Mouse (Mus musculus) embryonic facial prominence, embryonic 13.5 days (tissue): ENCODE results near the gene Naa16. TPM values are rescaled to one million over a fixed set of nuclear protein-coding genes. Genes with fewer than 3 reads are reported as not detected.

Experiments used
- ATAC-seq: fragments of 200-750 bp; cut with Nextera tagmentation; 2 replicates; pipeline ENCODE4 v1.8.0; 2017; ENCODE audit warnings: low read depth; ENCODE audit not compliant: insufficient number of reproducible peaks, insufficient read depth, low FRiP score, low TSS enrichment
- H3K27ac ChIP-seq: fragments of 300-500 bp; sonication (generic); 2 replicates; pipeline ENCODE4 v1.5.1; 2015; ENCODE audit warnings: moderate library complexity, mild to moderate bottlenecking, inconsistent platforms
- H3K27me3 ChIP-seq: fragments of 300-500 bp; sonication (generic); 2 replicates; pipeline ENCODE4 v1.6.1; 2015; ENCODE audit warnings: mild to moderate bottlenecking, inconsistent platforms
- H3K36me3 ChIP-seq: fragments of 300-500 bp; sonication (generic); 2 replicates; pipeline ENCODE4 v1.6.1; 2015; ENCODE audit warnings: mild to moderate bottlenecking, inconsistent platforms
- H3K4me1 ChIP-seq: fragments of 300-500 bp; sonication (generic); 2 replicates; pipeline ENCODE4 v1.6.1; 2015; ENCODE audit warnings: inconsistent platforms
- H3K4me2 ChIP-seq: fragments of 300-500 bp; sonication (generic); 2 replicates; pipeline ENCODE4 v1.6.1; 2015; ENCODE audit warnings: moderate library complexity, mild to moderate bottlenecking, inconsistent platforms
- H3K4me3 ChIP-seq: fragments of 300-500 bp; sonication (generic); 2 replicates; pipeline ENCODE4 v1.5.1; 2015; ENCODE audit warnings: mild to moderate bottlenecking, inconsistent platforms
- H3K9ac ChIP-seq: fragments of 300-500 bp; sonication (generic); 2 replicates; pipeline ENCODE4 v1.6.1; 2015; ENCODE audit warnings: mild to moderate bottlenecking, inconsistent platforms
- H3K9me3 ChIP-seq: fragments of 300-500 bp; sonication (generic); 2 replicates; pipeline ENCODE4 v1.6.1; 2016; ENCODE audit warnings: inconsistent platforms
- WGBS: fragments of 180-500 bp; shearing (Covaris S2); methylation state at CpG from one replicate; pipeline ENCODE4 v1.1.7; 2015; ENCODE audit warnings: mixed read lengths; 5-methylcytosine and 5-hydroxymethylcytosine counted together
- polyA plus RNA-seq: library from polyadenylated mRNA; unstranded; fragments of >200 nt; fragmentation: Nextera tagmentation; extraction: Ambion mirVana; gene quantifications from 2 replicates; pipeline ENCODE4 v1.2.1, GENCODE M21; 2015

The Naa16 gene
- polyA plus RNA-seq, 1 experiment from 2014 or later, result 51.0 TPM

- H3K36me3 ChIP-seq, result no peaks in the 10 kb centered on the region
- no peak overlapping the region for H3K4me2 ChIP-seq
- H3K4me3 ChIP-seq, result no peak overlapping the region
- 77% methylated on average over 10 of the region's 10 CpGs for WGBS
- ATAC-seq, result no peak
- H3K9ac ChIP-seq, result no peak overlapping the region
- no peaks in the 10 kb centered on the region for H3K9me3 ChIP-seq
- peaks cover 9% of the 10 kb centered on the region; the same call in 1 of the 2 replicates for H3K4me1 ChIP-seq
- H3K27ac ChIP-seq, result no peak overlapping the region
- no peaks in the 10 kb centered on the region for H3K27me3 ChIP-seq
Observed at GRCm38 (mm10) chr14:79324112-79324840, 66.3 kb downstream of the Naa16 start.

- Histone ChIP-seq H3K4me1 (peaks cover 16% of the 10 kb centered on the region), H3K4me3 (no peak overlapping the region), H3K27ac (no peak overlapping the region), H3K9me3 (no peaks in the 10 kb centered on the region), H3K36me3 (no peaks in the 10 kb centered on the region), H3K27me3 (no peaks in the 10 kb centered on the region), H3K9ac (no peak overlapping the region), H3K4me2 (no peak overlapping the region)
- ATAC-seq, result no peak
- 80% methylated on average over 5 of the region's 5 CpGs for WGBS
Observed at GRCm38 (mm10) chr14:79321881-79322280, 68.7 kb downstream of the Naa16 start.

- H3K27ac ChIP-seq, result no peak overlapping the region
- 21% methylated on average over 8 of the region's 8 CpGs for WGBS
Observed at GRCm38 (mm10) chr14:79321152-79321551, 69.4 kb downstream of the Naa16 start.

GRCm38 (mm10) chr14:79317602-79318001, 73.0 kb downstream of the Naa16 start:
- Histone ChIP-seq H3K9me3 (no peaks in the 10 kb centered on the region), H3K4me3 (no peak overlapping the region), H3K9ac (no peak overlapping the region), H3K36me3 (no peaks in the 10 kb centered on the region), H3K4me2 (no peak overlapping the region), H3K27me3 (no peaks in the 10 kb centered on the region), H3K27ac (no peak overlapping the region), H3K4me1 (peaks cover 31% of the 10 kb centered on the region)
- ATAC-seq, result no peak
- 54% methylated on average over 2 of the region's 2 CpGs for WGBS

More at GRCm38 (mm10) chr14:79321152-79321551, 69.4 kb downstream of the Naa16 start:
- Histone ChIP-seq H3K36me3 (no peaks in the 10 kb centered on the region), H3K27me3 (no peaks in the 10 kb centered on the region), H3K4me1 (peaks cover 17% of the 10 kb centered on the region), H3K9ac (no peak overlapping the region), H3K4me3 (no peak overlapping the region), H3K9me3 (no peaks in the 10 kb centered on the region), H3K4me2 (no peak overlapping the region)
- ATAC-seq, result 0 out of 2 replicates have a peak, but pooled peaks have one; percentile 57

GRCm38 (mm10) chr14:79315877-79316276, 74.7 kb downstream of the Naa16 start:
- 25% methylated on average over 7 of the region's 7 CpGs for WGBS
- peaks cover 43% of the 10 kb centered on the region for H3K4me1 ChIP-seq
- H3K4me2 ChIP-seq, result no peak overlapping the region
- H3K36me3 ChIP-seq, result no peaks in the 10 kb centered on the region
- no peak overlapping the region for H3K9ac ChIP-seq
- H3K4me3 ChIP-seq, result no peak overlapping the region
- no peak for ATAC-seq
- H3K9me3 ChIP-seq, result no peaks in the 10 kb centered on the region
- no peaks in the 10 kb centered on the region for H3K27me3 ChIP-seq
- H3K27ac ChIP-seq, result no peak overlapping the region

GRCm38 (mm10) chr14:79314245-79315010, 76.2 kb downstream of the Naa16 start:
- Histone ChIP-seq H3K9me3 (no peaks in the 10 kb centered on the region), H3K4me2 (no peak overlapping the region)
- 69% methylated on average over 12 of the region's 12 CpGs for WGBS

GRCm38 (mm10) chr14:79313439-79314175, 77.0 kb downstream of the Naa16 start:
- H3K4me3 ChIP-seq, result no peak overlapping the region
- H3K27ac ChIP-seq, result peak overlapping the region; percentile 68
- peaks cover 46% of the 10 kb centered on the region for H3K4me1 ChIP-seq
- no peaks in the 10 kb centered on the region for H3K9me3 ChIP-seq
- H3K36me3 ChIP-seq, result no peaks in the 10 kb centered on the region
- H3K4me2 ChIP-seq, result no peak overlapping the region
- no peak overlapping the region for H3K9ac ChIP-seq
- WGBS, result 47% methylated on average over 8 of the region's 8 CpGs
- ATAC-seq, result no peak
- no peaks in the 10 kb centered on the region for H3K27me3 ChIP-seq

More at GRCm38 (mm10) chr14:79314245-79315010, 76.2 kb downstream of the Naa16 start:
- Histone ChIP-seq H3K4me3 (no peak overlapping the region), H3K27ac (peak overlapping the region; percentile 68), H3K4me1 (peaks cover 46% of the 10 kb centered on the region), H3K27me3 (no peaks in the 10 kb centered on the region), H3K9ac (no peak overlapping the region), H3K36me3 (no peaks in the 10 kb centered on the region)
- no peak for ATAC-seq

GRCm38 (mm10) chr14:79312719-79313118, 77.9 kb downstream of the Naa16 start:
- Histone ChIP-seq H3K4me1 (peaks cover 50% of the 10 kb centered on the region), H3K4me2 (no peak overlapping the region), H3K27ac (peak overlapping the region; percentile 28), H3K27me3 (no peaks in the 10 kb centered on the region), H3K4me3 (no peak overlapping the region), H3K9me3 (no peaks in the 10 kb centered on the region), H3K36me3 (no peaks in the 10 kb centered on the region), H3K9ac (no peak overlapping the region)
- ATAC-seq, result no peak
- 68% methylated on average over 4 of the region's 4 CpGs for WGBS

- Histone ChIP-seq H3K9ac (no peak overlapping the region), H3K27me3 (no peaks in the 10 kb centered on the region), H3K27ac (no peak overlapping the region; the same call in 1 of the 2 replicates), H3K4me1 (peaks cover 46% of the 10 kb centered on the region), H3K4me2 (no peak overlapping the region), H3K36me3 (no peaks in the 10 kb centered on the region), H3K4me3 (no peak overlapping the region), H3K9me3 (no peaks in the 10 kb centered on the region)
- WGBS, result 27% methylated on average over 4 of the region's 4 CpGs
- ATAC-seq, result no peak
Observed at GRCm38 (mm10) chr14:79311918-79312454, 78.6 kb downstream of the Naa16 start.

- ATAC-seq, result no peak
- H3K36me3 ChIP-seq, result no peaks in the 10 kb centered on the region
- H3K9me3 ChIP-seq, result no peaks in the 10 kb centered on the region
- H3K27ac ChIP-seq, result no peak overlapping the region
- no peak overlapping the region for H3K4me2 ChIP-seq
- no peak overlapping the region for H3K4me3 ChIP-seq
- peaks cover 33% of the 10 kb centered on the region for H3K4me1 ChIP-seq
- 59% methylated on average over 4 of the region's 4 CpGs for WGBS
- no peaks in the 10 kb centered on the region for H3K27me3 ChIP-seq
- no peak overlapping the region for H3K9ac ChIP-seq
Observed at GRCm38 (mm10) chr14:79309115-79309514, 81.5 kb downstream of the Naa16 start.

- H3K4me3 ChIP-seq, result no peak overlapping the region
- H3K4me2 ChIP-seq, result no peak overlapping the region
- H3K9me3 ChIP-seq, result no peaks in the 10 kb centered on the region
- H3K27me3 ChIP-seq, result no peaks in the 10 kb centered on the region
- H3K27ac ChIP-seq, result peak overlapping the region; percentile 4; the same call in 1 of the 2 replicates
- H3K9ac ChIP-seq, result no peak overlapping the region
- ATAC-seq, result no peak
- peaks cover 30% of the 10 kb centered on the region for H3K4me1 ChIP-seq
- no peaks in the 10 kb centered on the region for H3K36me3 ChIP-seq
- WGBS, result 35% methylated on average over 4 of the region's 4 CpGs
Observed at GRCm38 (mm10) chr14:79308364-79308763, 82.2 kb downstream of the Naa16 start.
